Mouse (Mus musculus): Measurements from ENCODE around the gene Fam102b. TPM values are rescaled to one million over a fixed set of nuclear protein-coding genes. Genes with fewer than 3 reads are reported as not detected.

Fam102b gene
- polyA plus RNA-seq, 1 experiment from 2014 or later = 6.7 TPM

DNA sequence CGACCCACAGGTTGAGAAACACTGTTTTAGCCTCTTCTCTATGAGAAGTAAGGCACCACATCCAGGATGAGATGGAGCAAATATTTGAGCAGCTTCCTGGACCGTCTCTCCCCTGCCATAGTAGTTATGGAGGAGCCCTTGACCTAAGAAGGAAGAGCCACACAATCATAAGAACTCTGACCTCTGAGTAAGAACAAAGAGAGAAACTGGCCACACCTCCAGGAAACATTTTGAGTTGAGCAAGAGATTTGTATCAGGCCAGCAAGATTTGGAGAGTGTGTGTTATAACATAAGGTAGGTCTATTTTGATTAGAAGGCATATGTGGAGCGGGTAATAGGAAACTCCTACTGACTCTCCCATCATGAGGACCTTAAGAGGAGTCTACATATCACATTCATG, 4.2 kb upstream of the Fam102b start:
- H3K27ac ChIP-seq = no peak overlapping the region
- no peaks in the 10 kb centered on the region for H3K9me3 ChIP-seq (replicated peaks)
- ATAC-seq = no peak
- H3K4me2 ChIP-seq = no peak overlapping the region
- H3K4me1 ChIP-seq = peaks cover 17% of the 10 kb centered on the region
- no peak overlapping the region for H3K4me3 ChIP-seq
- WGBS = 94% methylated on average over 3 of the region's 3 CpGs
- no peaks in the 10 kb centered on the region for H3K27me3 ChIP-seq
- H3K9ac ChIP-seq = no peak overlapping the region
- no peaks in the 10 kb centered on the region for H3K36me3 ChIP-seq (ENCODE audit: poor library complexity, severe bottlenecking)

GRCm38 (mm10) chr3:109030817-109031216, 3.4 kb upstream of the Fam102b start:
- Histone ChIP-seq H3K27me3 (no peaks in the 10 kb centered on the region), H3K36me3 (ENCODE audit: poor library complexity, severe bottlenecking) (no peaks in the 10 kb centered on the region), H3K4me3 (no peak overlapping the region), H3K9ac (no peak overlapping the region), H3K9me3 (replicated peaks) (no peaks in the 10 kb centered on the region), H3K27ac (0 out of 2 replicates have a peak overlapping the region, but pooled peaks have one; percentile 31), H3K4me1 (peaks cover 24% of the 10 kb centered on the region), H3K4me2 (no peak overlapping the region)
- 45% methylated on average over 6 of the region's 6 CpGs for WGBS
- no peak for ATAC-seq

DNA sequence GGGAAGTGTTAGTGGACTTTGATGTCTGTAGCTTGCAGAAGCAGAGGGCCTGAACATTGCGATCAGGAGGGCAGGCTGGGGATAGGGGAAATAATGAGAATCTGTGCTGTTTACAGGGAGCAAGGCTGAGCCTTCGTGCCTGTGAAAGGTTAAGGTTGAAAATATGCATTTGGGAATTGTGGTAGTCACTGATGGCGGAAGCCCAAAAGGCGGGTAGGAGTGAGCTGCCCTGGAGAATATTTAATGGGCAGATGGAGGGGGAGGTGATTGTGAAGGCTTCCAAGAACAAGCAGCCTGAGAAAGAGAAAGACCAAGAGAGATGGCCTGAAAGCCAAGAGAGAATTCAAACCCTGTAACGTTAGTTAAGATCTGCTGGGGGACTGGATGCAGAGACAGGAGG, 2.3 kb upstream of the Fam102b start:
- no peak overlapping the region for H3K4me2 ChIP-seq
- no peak for ATAC-seq
- 67% methylated on average over 5 of the region's 5 CpGs for WGBS
- no peaks in the 10 kb centered on the region for H3K36me3 ChIP-seq (ENCODE audit: poor library complexity, severe bottlenecking)
- peaks cover 20% of the 10 kb centered on the region for H3K4me1 ChIP-seq
- no peak overlapping the region for H3K4me3 ChIP-seq
- H3K27me3 ChIP-seq = no peaks in the 10 kb centered on the region
- no peaks in the 10 kb centered on the region for H3K9me3 ChIP-seq (replicated peaks)
- H3K27ac ChIP-seq = no peak overlapping the region
- no peak overlapping the region for H3K9ac ChIP-seq

DNA sequence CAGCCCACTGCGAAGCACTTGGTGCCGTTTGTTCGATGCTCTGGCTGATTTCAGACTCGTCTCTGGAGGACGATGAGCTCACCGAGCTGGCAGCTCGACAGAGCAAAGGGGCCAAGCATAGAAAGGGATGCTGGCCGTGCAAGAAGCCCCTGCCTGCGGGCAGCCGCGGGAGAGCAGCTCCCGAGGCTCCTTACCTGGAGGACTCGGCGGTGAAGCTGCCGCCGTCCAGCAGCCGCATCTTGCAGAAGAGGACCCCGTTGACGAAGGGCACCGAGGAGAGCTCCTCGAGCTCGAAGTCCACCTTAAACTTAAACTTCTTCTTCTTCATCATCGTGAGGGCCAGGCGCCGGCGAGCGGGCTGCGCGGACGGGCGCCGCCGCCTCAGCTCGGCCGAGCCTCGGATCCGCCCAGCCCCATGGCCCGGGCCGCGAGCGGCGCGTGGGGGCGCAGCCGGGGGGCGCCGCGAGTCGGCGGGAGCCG, 376 bp downstream of the Fam102b start:
- Histone ChIP-seq H3K4me3 (peak overlapping the region; percentile 66), H3K36me3 (ENCODE audit: poor library complexity, severe bottlenecking) (no peaks in the 10 kb centered on the region), H3K4me2 (peak overlapping the region; percentile 78), H3K4me1 (peaks cover 31% of the 10 kb centered on the region), H3K9ac (peak overlapping the region; percentile 86), H3K27me3 (no peaks in the 10 kb centered on the region), H3K27ac (peak overlapping the region; percentile 75), H3K9me3 (replicated peaks) (no peaks in the 10 kb centered on the region)
- WGBS = under 1% methylated on average over 50 of the region's 51 CpGs
- ATAC-seq = peak; percentile 82

GRCm38 (mm10) chr3:109026462-109026990, 881 bp downstream of the Fam102b start:
- Histone ChIP-seq H3K4me3 (peak overlapping the region; percentile 66), H3K27me3 (no peaks in the 10 kb centered on the region), H3K9me3 (replicated peaks) (no peaks in the 10 kb centered on the region), H3K27ac (peak overlapping the region; percentile 49), H3K36me3 (ENCODE audit: poor library complexity, severe bottlenecking) (no peaks in the 10 kb centered on the region), H3K4me1 (peaks cover 31% of the 10 kb centered on the region), H3K9ac (peak overlapping the region; percentile 86), H3K4me2 (peak overlapping the region; percentile 78)
- 0 out of 2 replicates have a peak, but pooled peaks have one; percentile 8 for ATAC-seq
- 8% methylated on average over 15 of the region's 15 CpGs for WGBS

DNA sequence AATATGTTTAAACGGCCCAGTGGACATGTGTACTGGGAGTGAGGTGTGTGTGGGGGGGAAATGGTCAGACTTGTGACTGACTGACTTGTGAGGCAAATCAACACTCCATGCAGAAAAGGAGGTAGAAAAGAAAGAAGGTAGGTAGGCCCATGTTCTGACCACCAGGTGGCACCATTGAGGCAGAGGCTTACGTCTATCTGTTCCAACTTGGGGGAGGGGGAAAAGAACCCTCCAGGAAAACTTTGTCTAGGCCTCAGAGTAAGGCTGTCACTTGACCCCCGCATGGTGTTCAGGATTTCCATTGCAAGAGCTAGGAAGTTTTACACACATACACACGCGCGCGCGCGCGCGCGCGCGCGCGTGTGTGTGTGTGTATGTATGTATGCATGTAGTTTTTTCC, 1.8 kb downstream of the Fam102b start:
- Histone ChIP-seq H3K9me3 (replicated peaks) (no peaks in the 10 kb centered on the region), H3K9ac (no peak overlapping the region), H3K4me1 (peaks cover 29% of the 10 kb centered on the region), H3K4me2 (peak overlapping the region; percentile 78), H3K4me3 (peak overlapping the region; percentile 66), H3K27ac (no peak overlapping the region), H3K36me3 (ENCODE audit: poor library complexity, severe bottlenecking) (no peaks in the 10 kb centered on the region), H3K27me3 (no peaks in the 10 kb centered on the region)
- ATAC-seq = peak; percentile 39
- 19% methylated on average over 16 of the region's 16 CpGs for WGBS

GRCm38 (mm10) chr3:109023066-109023465, 4.3 kb downstream of the Fam102b start:
- no peaks in the 10 kb centered on the region for H3K9me3 ChIP-seq (replicated peaks)
- H3K4me2 ChIP-seq = peak overlapping the region; percentile 1; the same call in 1 of the 2 replicates
- H3K9ac ChIP-seq = no peak overlapping the region
- H3K27ac ChIP-seq = peak overlapping the region; percentile 40; the same call in 1 of the 2 replicates
- ATAC-seq = no peak
- no peak overlapping the region for H3K4me3 ChIP-seq
- no peaks in the 10 kb centered on the region for H3K36me3 ChIP-seq (ENCODE audit: poor library complexity, severe bottlenecking)
- 52% methylated on average over 8 of the region's 8 CpGs for WGBS
- H3K4me1 ChIP-seq = peaks cover 29% of the 10 kb centered on the region
- no peaks in the 10 kb centered on the region for H3K27me3 ChIP-seq

- WGBS = 89% methylated on average over 6 of the region's 6 CpGs
- no peak overlapping the region for H3K9ac ChIP-seq
- no peak overlapping the region for H3K4me2 ChIP-seq
- H3K4me1 ChIP-seq = peaks cover 35% of the 10 kb centered on the region
- H3K9me3 ChIP-seq (replicated peaks) = no peaks in the 10 kb centered on the region
- H3K27me3 ChIP-seq = no peaks in the 10 kb centered on the region
- H3K27ac ChIP-seq = no peak overlapping the region
- H3K4me3 ChIP-seq = no peak overlapping the region
- no peak for ATAC-seq
- H3K36me3 ChIP-seq (ENCODE audit: poor library complexity, severe bottlenecking) = no peaks in the 10 kb centered on the region
These were observed 5.5 kb downstream of the Fam102b start for GRCm38 (mm10) chr3:109021720-109022516.

- Histone ChIP-seq H3K4me1 (peaks cover 16% of the 10 kb centered on the region), H3K4me3 (no peak overlapping the region), H3K4me2 (no peak overlapping the region), H3K27ac (no peak overlapping the region), H3K9me3 (replicated peaks) (no peaks in the 10 kb centered on the region), H3K9ac (no peak overlapping the region), H3K36me3 (ENCODE audit: poor library complexity, severe bottlenecking) (no peaks in the 10 kb centered on the region), H3K27me3 (no peaks in the 10 kb centered on the region)
- ATAC-seq = no peak
- WGBS = 87% methylated on average over 5 of the region's 5 CpGs
These were observed 9.1 kb downstream of the Fam102b start for GRCm38 (mm10) chr3:109018336-109018735.

- no peaks in the 10 kb centered on the region for H3K36me3 ChIP-seq (ENCODE audit: poor library complexity, severe bottlenecking)
- H3K9ac ChIP-seq = no peak overlapping the region
- no peak overlapping the region for H3K4me2 ChIP-seq
- H3K27ac ChIP-seq = no peak overlapping the region
- no peaks in the 10 kb centered on the region for H3K9me3 ChIP-seq (replicated peaks)
- no peak for ATAC-seq
- 85% methylated on average over 4 of the region's 4 CpGs for WGBS
- peaks cover 4% of the 10 kb centered on the region; the same call in 1 of the 2 replicates for H3K4me1 ChIP-seq
- no peaks in the 10 kb centered on the region for H3K27me3 ChIP-seq
- no peak overlapping the region for H3K4me3 ChIP-seq
These were observed 14.8 kb downstream of the Fam102b start for GRCm38 (mm10) chr3:109012595-109012994.

DNA sequence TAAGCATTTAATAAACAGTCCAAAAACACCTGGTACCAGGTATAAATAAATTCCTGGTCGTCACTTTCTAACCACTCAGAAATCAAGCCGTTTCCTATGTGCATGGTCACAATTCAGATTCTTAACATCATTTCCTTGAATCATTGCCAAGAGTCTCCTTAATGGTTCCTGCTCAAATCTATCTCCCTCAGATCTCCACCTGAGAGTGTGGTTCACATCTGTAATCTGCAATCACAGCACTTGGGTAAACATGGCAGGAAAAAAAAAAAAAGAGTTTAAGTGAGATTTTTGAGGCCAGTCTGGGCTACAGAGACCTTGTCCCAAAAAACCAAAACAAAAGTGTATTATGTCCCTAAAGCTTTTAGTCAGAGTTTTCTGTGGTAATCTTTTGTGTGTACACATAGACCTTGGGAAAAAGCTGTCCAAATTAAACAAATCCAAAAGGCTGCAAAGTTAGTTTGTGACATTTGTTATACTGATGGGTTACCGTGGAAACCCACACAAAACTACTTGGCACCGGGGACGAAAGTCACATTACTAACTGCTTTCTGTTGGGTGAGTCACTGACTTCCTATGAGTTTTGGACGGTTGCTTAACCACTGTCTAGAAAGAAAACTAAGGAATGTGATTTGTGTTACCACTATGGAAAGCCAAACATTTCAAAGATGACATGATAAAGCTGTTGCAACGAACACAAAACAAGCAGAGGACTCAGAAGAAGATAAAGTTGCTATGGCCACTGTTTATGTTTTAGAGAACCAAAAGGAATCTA, 16.7 kb downstream of the Fam102b start:
- no peak overlapping the region for H3K4me3 ChIP-seq
- H3K27me3 ChIP-seq = no peaks in the 10 kb centered on the region
- no peak overlapping the region for H3K4me2 ChIP-seq
- 77% methylated on average over 7 of the region's 7 CpGs for WGBS
- no peaks in the 10 kb centered on the region for H3K4me1 ChIP-seq
- H3K9ac ChIP-seq = no peak overlapping the region
- no peak overlapping the region for H3K27ac ChIP-seq
- H3K9me3 ChIP-seq (replicated peaks) = no peaks in the 10 kb centered on the region
- no peak for ATAC-seq
- H3K36me3 ChIP-seq (ENCODE audit: poor library complexity, severe bottlenecking) = no peaks in the 10 kb centered on the region

GRCm38 (mm10) chr3:109008180-109008579, 19.2 kb downstream of the Fam102b start:
- Histone ChIP-seq H3K4me1 (no peaks in the 10 kb centered on the region), H3K36me3 (ENCODE audit: poor library complexity, severe bottlenecking) (no peaks in the 10 kb centered on the region), H3K4me2 (no peak overlapping the region), H3K27ac (no peak overlapping the region), H3K9me3 (replicated peaks) (no peaks in the 10 kb centered on the region), H3K27me3 (no peaks in the 10 kb centered on the region), H3K4me3 (no peak overlapping the region), H3K9ac (no peak overlapping the region)
- ATAC-seq = no peak
- WGBS = 96% methylated on average over 5 of the region's 5 CpGs

Data from forebrain, embryonic 13.5 days (tissue).